Mouse (Mus musculus): ENCODE data around the gene Gm17949. TPM values are rescaled to one million over a fixed set of nuclear protein-coding genes. Genes with fewer than 3 reads are reported as not detected.

The Gm17949 gene
- polyA plus RNA-seq, 1 experiment = 0.08 TPM

DNA sequence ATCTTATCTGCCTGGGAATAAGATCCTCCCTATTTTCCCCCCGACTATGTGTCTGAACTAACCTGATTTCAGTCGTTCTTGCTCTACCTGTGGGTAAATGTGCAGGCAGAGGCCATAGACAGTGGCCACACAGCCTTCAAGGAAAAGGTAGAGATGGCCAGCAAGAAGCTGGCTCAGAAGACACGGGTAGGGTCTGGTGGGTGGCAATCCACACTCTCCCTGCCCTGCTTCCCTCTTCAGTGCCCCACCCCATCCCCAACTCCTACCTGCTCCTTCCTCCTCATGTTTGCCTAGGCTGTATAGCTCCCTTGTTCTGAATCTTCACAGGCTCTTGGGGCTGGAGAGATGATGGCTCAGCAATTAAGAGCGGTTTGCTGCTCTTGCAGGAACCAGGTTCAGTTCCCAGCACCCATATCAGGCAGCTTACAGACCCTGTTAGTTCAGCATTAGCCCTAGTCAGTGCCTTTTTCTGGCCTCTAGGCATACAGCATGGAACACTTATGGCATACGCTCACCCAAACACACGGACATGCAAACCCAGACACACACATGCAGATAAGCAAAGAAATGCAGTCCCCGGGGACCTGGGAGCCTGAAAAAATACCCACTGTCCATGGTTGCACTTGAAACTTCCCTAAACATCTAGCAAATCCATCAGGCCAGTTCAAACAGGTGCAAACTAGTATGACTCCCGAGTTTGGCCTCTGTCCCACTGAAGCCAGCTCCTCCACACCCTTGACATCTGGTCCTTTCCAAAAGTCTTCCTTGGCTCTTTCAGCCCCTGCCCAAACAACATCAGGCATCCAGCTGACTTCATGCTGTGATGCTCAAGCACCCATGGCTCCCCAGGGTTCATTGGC, 34.5 kb upstream of the Gm17949 start:
- Histone ChIP-seq H3K4me3 (replicated peaks) (no peak overlapping the region), H3K9me3 (no peaks in the 10 kb centered on the region), H3K4me1 (peaks cover 38% of the 10 kb centered on the region), H3K27me3 (replicated peaks) (peaks cover 22% of the 10 kb centered on the region), H3K36me3 (replicated peaks; ENCODE audit: low read length) (no peaks in the 10 kb centered on the region)
- TF ChIP-seq FLI1 (IDR thresholded peaks at IDR 0.05; ENCODE audit: low read length) (no peak), GATA1 (IDR thresholded peaks at IDR 0.05; ENCODE audit: borderline replicate concordance, low read length) (no peak)

DNA sequence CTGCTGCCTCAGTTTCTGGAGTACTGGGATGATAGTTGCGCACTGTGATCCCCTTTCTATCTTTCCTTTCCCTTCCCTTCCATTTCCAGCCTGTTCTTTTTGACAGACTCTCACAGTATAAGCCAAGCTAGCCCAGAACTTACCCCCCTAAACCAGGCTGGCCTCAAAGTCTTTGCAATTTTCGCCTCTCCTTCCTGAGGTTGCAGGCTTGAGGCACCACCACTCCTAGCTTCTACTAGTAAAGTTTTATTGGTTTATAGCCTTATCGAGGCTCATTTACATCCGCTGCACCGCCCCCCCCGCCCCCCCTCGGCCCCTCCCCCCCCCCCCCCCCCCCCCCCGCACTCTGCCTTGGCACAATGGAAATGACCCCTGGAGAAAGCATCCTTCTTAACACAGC, 31.7 kb upstream of the Gm17949 start:
- peaks cover 43% of the 10 kb centered on the region for H3K4me1 ChIP-seq
- TF ChIP-seq GATA1 (IDR thresholded peaks at IDR 0.05; ENCODE audit: borderline replicate concordance, low read length) = no peak
- no peak for TF ChIP-seq FLI1 (IDR thresholded peaks at IDR 0.05; ENCODE audit: low read length)
- H3K9me3 ChIP-seq = no peaks in the 10 kb centered on the region
- H3K27me3 ChIP-seq (replicated peaks) = peaks cover 22% of the 10 kb centered on the region
- no peak overlapping the region for H3K4me3 ChIP-seq (replicated peaks)
- no peaks in the 10 kb centered on the region for H3K36me3 ChIP-seq (replicated peaks; ENCODE audit: low read length)

DNA sequence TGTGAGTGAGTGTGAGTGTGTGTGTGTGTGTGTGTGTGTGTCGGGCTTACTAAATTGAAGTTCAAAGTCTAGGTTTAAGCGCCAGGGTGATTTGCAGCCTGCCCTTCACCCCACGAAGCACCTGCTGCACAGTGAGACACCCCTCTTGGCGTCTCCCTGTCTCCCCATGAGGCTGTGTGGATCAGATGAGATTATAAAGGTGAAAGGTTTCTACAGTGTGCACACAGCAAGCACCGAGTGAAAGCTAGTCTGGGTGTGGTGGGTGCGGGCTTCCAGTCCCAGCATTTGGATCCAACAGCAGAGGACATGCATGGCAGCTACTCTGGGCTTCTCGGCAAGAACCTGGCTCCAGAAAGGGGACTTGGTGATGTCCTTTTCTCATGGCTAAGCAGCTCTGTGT, 30.2 kb upstream of the Gm17949 start:
- Histone ChIP-seq H3K4me3 (replicated peaks) (no peak overlapping the region), H3K4me1 (peaks cover 46% of the 10 kb centered on the region), H3K9me3 (no peaks in the 10 kb centered on the region), H3K36me3 (replicated peaks; ENCODE audit: low read length) (no peaks in the 10 kb centered on the region), H3K27me3 (replicated peaks) (peaks cover 15% of the 10 kb centered on the region)
- TF ChIP-seq FLI1 (IDR thresholded peaks at IDR 0.05; ENCODE audit: low read length) = no peak
- no peak for TF ChIP-seq GATA1 (IDR thresholded peaks at IDR 0.05; ENCODE audit: borderline replicate concordance, low read length)

GRCm38 (mm10) chr17:56982013-56982412, 29.3 kb upstream of the Gm17949 start, which contains the start of gene Acer1:
Gene Acer1, minus strand, starts transcription at chr17:56982126.
- TF ChIP-seq GATA1 (IDR thresholded peaks at IDR 0.05; ENCODE audit: borderline replicate concordance, low read length) = no peak
- no peak for TF ChIP-seq FLI1 (IDR thresholded peaks at IDR 0.05; ENCODE audit: low read length)
- no peaks in the 10 kb centered on the region for H3K9me3 ChIP-seq
- peaks cover 40% of the 10 kb centered on the region for H3K4me1 ChIP-seq
- H3K27me3 ChIP-seq (replicated peaks) = peaks cover 11% of the 10 kb centered on the region
- no peaks in the 10 kb centered on the region for H3K36me3 ChIP-seq (replicated peaks; ENCODE audit: low read length)
- no peak within 1 kb of the TSS for H3K4me3 ChIP-seq (replicated peaks)

- H3K4me3 ChIP-seq (replicated peaks) = no peak overlapping the region
- no peak for TF ChIP-seq GATA1 (IDR thresholded peaks at IDR 0.05; ENCODE audit: borderline replicate concordance, low read length)
- no peak for TF ChIP-seq FLI1 (IDR thresholded peaks at IDR 0.05; ENCODE audit: low read length)
- H3K9me3 ChIP-seq = no peaks in the 10 kb centered on the region
- H3K4me1 ChIP-seq = peaks cover 25% of the 10 kb centered on the region
- peaks cover 11% of the 10 kb centered on the region for H3K27me3 ChIP-seq (replicated peaks)
- no peaks in the 10 kb centered on the region for H3K36me3 ChIP-seq (replicated peaks; ENCODE audit: low read length)
Measured at GRCm38 (mm10) chr17:56984886-56985285, 26.4 kb upstream of the Gm17949 start.

DNA sequence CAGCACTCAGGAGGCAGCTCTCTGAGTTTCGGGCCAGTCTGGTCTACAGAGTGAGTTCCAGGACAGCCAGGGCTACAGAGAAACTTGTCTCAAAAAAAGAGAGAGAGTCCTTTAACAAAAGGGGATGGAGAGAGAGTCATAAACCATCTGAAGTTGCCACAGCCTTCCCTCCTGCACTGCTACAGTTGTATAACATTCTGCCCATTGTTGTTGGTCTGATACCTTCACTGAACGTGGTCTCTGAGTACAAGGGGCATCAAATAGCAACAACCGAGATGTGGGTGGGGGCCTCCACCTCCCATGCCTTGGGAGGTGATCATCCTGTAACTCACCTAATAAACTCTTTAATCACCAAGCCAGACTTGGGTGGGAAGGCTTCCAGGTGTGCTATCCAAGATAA, 25.6 kb upstream of the Gm17949 start:
- H3K9me3 ChIP-seq = no peaks in the 10 kb centered on the region
- H3K4me1 ChIP-seq = peaks cover 24% of the 10 kb centered on the region
- peaks cover 11% of the 10 kb centered on the region for H3K27me3 ChIP-seq (replicated peaks)
- H3K36me3 ChIP-seq (replicated peaks; ENCODE audit: low read length) = no peaks in the 10 kb centered on the region
- no peak overlapping the region for H3K4me3 ChIP-seq (replicated peaks)
- TF ChIP-seq FLI1 (IDR thresholded peaks at IDR 0.05; ENCODE audit: low read length) (no peak), GATA1 (IDR thresholded peaks at IDR 0.05; ENCODE audit: borderline replicate concordance, low read length) (no peak)

GRCm38 (mm10) chr17:56986105-56986805, 25.0 kb upstream of the Gm17949 start:
- Histone ChIP-seq H3K36me3 (replicated peaks; ENCODE audit: low read length) (peaks cover 3% of the 10 kb centered on the region), H3K9me3 (no peaks in the 10 kb centered on the region), H3K4me1 (peaks cover 30% of the 10 kb centered on the region), H3K27me3 (replicated peaks) (peaks cover 9% of the 10 kb centered on the region), H3K4me3 (replicated peaks) (no peak overlapping the region)
- TF ChIP-seq FLI1 (IDR thresholded peaks at IDR 0.05; ENCODE audit: low read length) = no peak
- no peak for TF ChIP-seq GATA1 (IDR thresholded peaks at IDR 0.05; ENCODE audit: borderline replicate concordance, low read length)

DNA sequence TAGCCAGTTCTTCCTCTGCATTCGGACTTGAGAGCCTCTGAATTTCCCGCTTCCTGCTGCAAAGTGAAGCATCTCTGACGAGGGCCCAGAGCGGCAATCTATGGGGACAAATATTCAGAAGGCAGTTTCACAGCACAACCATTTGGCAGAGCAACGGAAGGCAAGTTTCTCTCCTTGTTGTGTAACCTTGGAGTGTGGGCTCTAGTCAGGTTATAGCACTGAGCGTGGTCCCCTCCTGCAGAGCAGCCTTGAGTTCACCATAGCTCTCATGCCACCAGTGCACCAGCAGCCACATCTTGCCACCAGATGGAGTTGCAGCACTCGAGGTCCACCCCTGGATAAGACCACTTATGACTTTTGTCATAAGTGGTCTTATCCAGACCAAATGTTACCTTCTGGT, 22.8 kb upstream of the Gm17949 start:
- H3K4me3 ChIP-seq (replicated peaks) = no peak overlapping the region
- H3K4me1 ChIP-seq = peaks cover 38% of the 10 kb centered on the region
- H3K36me3 ChIP-seq (replicated peaks; ENCODE audit: low read length) = peaks cover 22% of the 10 kb centered on the region
- H3K9me3 ChIP-seq = no peaks in the 10 kb centered on the region
- no peak for TF ChIP-seq GATA1 (IDR thresholded peaks at IDR 0.05; ENCODE audit: borderline replicate concordance, low read length)
- TF ChIP-seq FLI1 (IDR thresholded peaks at IDR 0.05; ENCODE audit: low read length) = no peak
- peaks cover 7% of the 10 kb centered on the region for H3K27me3 ChIP-seq (replicated peaks)

- H3K9me3 ChIP-seq = no peaks in the 10 kb centered on the region
- peaks cover 7% of the 10 kb centered on the region for H3K27me3 ChIP-seq (replicated peaks)
- TF ChIP-seq FLI1 (IDR thresholded peaks at IDR 0.05; ENCODE audit: low read length) (no peak), GATA1 (IDR thresholded peaks at IDR 0.05; ENCODE audit: borderline replicate concordance, low read length) (no peak)
- peaks cover 27% of the 10 kb centered on the region for H3K36me3 ChIP-seq (replicated peaks; ENCODE audit: low read length)
- peak overlapping the region; percentile 33 for H3K4me3 ChIP-seq (replicated peaks)
- H3K4me1 ChIP-seq = peaks cover 42% of the 10 kb centered on the region
Measured at GRCm38 (mm10) chr17:56988921-56989430, 22.3 kb upstream of the Gm17949 start.

All from megakaryocyte, embryonic 14.5 days (primary cell).